Mouse (Mus musculus) thymus, adult 2 months (tissue): ENCODE measurements around the gene Rprd1b.

Experiments
- CTCF ChIP-seq: fragments of 200-500 bp; IDR thresholded peaks from 2 replicates; pipeline ENCODE4 v1.5.1; 2012; ENCODE audit warnings: mild to moderate bottlenecking, control low read depth, low read length, moderate library complexity, borderline replicate concordance; ENCODE audit not compliant: control insufficient read depth, poor library complexity, insufficient read depth; ENCODE audit errors: extremely low read depth
- POLR2A ChIP-seq: fragments of 200-500 bp; IDR thresholded peaks from 2 replicates; pipeline ENCODE4 v1.6.1; 2012; ENCODE audit warnings: mild to moderate bottlenecking, low read length, control low read depth, moderate library complexity; ENCODE audit not compliant: control insufficient read depth, poor library complexity, insufficient read depth; ENCODE audit errors: extremely low read depth

- TF ChIP-seq POLR2A: no peak
- no peak for TF ChIP-seq CTCF
These were observed 18.9 kb upstream of the Rprd1b start for GRCm38 (mm10) chr2:158009373-158009772.
